10 mouse cellular contexts compared by ENCODE assay signal in the genomic region with DNA sequence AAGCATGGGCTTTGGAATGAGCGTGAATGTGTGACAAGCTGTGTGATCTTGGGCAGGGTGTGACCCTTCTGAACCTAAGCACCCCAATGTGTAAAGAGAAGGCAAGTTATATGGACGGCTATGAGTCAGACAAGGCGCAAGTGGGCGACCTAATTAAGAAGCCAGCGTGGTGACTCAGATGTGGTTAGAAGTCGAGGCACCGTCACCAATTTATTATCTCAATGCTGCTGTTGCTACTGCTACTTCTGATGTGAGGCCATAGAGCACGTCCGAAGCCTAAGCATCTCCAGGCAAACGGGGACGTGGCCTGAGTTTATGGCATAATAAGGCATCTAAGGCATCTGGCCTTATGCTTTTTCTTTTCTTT.
DNase-seq lines count a peak whose midpoint lies in the region; ATAC-seq lines count a peak whose summit lies in the region.
"Had no signal": no experiment of that assay in that cellular context is flagged by ENCODE, and none has a peak within 500 bp of the region (broad histone marks: within the 10 kb centered on the region; RNA-seq: fewer than 3 reads in every experiment).

No protein-coding gene starts in this region.

- peak; percentile 36 for DNase-seq in thymus, postnatal 4 days
- no peak for DNase-seq in thymus, postnatal 36 days
- DNase-seq in MN1 (ENCODE audit: low spot score), result peak; percentile 72
- no peak for DNase-seq in right cerebral cortex, adult 2 months (ENCODE audit: low spot score in 2 of 2)
- DNase-seq in heart, postnatal 10 days, result no peak
- DNase-seq in adrenal gland, postnatal 25 days, result no peak
- DNase-seq: gastrocnemius, postnatal 36 days; kidney, adult 2 months had no signal

- peak; percentile 82 for ATAC-seq in inflammation-experienced regulatory T-cells, adult 6 months
- ATAC-seq: forebrain, embryonic 15.5 days had no signal

- intact Hi-C loops in heart, postnatal 10 days (cut with DNase I), result loop anchor here (5.0 kb wide), 3 partner anchors 43 to 127 kb away; no protein-coding TSS in a partner anchor

Comparison
In these comparisons a context has a peak if more than half of its experiments do, and no peak if none do; other contexts are left out.
1. DNase-seq: peak in thymus, postnatal 4 days (single experiment) and MN1 (single experiment); none in thymus, postnatal 36 days (0 of 2), right cerebral cortex, adult 2 months (0 of 2), heart, postnatal 10 days (0 of 2) and adrenal gland, postnatal 25 days (single experiment).